Mouse (Mus musculus) left cerebral cortex, postnatal 25 days (tissue): ENCODE measurements at regions not wholly inside any gene's neighbourhood (a gene's known extent, or its start where the extent isn't known, plus 50 kb on each side); places are given as distances from the start of the nearest gene placed in this dataset.

Source experiments
- DNase-seq, 2 experiments: peaks; one replicate each; pipeline ENCODE4 v3.0.0; 2022; ENCODE audit warnings: low spot score in 2 of 2, mixed read lengths in 1 of 2
- intact Hi-C: fragments of 180-260 bp; cut with DNase I; formaldehyde crosslinking; loops from one replicate; pipeline ENCODE4 v1.15.1; 2025

- DNase-seq, result no peak
Observed at GRCm38 (mm10) chr7:69513966-69514365, 764.9 kb upstream of the Arrdc4 start.

DNA sequence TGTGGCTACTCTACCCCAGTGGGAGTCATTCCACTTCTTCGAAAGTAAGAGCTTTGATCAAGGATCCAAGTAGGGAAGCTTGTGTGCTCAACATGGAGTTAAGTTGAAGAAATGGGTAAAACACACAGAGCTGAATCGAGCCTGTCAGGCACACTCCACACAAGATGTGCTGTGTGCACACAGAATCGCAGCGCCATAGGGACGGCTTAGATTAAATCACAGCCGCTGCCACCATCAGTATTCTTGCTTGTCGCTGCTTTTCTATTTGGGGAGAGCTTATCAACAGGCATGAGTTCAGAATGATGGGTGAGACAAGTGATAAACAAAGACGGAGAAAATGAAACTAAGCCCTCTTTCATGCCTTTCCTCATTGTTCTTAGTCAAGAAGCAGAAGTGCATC lies 761.3 kb upstream of the Arrdc4 start:
- intact Hi-C loops, result no loop called here
- peak in 1 of 2 experiments; percentile 13 for DNase-seq

More at GRCm38 (mm10) chr7:69513966-69514365, 764.9 kb upstream of the Arrdc4 start:
- intact Hi-C loops, result no loop called here

- peak; percentile 19 to 36 for DNase-seq
- intact Hi-C loops, result loop anchor here (5.0 kb wide), 2 partner anchors 869 to 1919 kb away; no protein-coding TSS in a partner anchor
Observed at GRCm38 (mm10) chr7:69493062-69493930, 744.3 kb upstream of the Arrdc4 start.

GRCm38 (mm10) chr7:69490566-69491466 lies 741.8 kb upstream of the Arrdc4 start:
- intact Hi-C loops, result loop anchor here (1.0 to 5.0 kb wide), 4 partner anchors 514 to 1921 kb away; no protein-coding TSS in a partner anchor

DNA sequence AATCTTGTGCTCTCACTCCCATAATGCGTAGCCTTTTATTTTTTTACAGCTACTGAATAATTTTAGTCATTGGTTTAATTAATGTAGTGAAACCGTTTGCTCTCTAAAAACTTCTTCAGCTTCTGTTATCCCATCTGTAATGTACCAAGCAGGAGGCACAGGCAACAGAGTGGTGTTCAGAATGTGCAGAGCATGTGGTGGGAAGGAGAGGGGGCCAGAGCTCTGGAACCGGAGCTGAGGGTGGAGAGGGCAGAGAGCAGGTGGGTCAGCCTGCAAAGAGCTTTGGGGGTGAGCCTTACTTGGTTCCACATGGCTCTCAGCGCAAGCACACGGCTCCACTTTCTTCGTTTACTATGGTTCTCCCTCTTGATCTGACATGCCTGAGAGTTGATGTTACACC lies 739.6 kb upstream of the Arrdc4 start:
- no peak for DNase-seq
- intact Hi-C loops, result no loop called here

More at GRCm38 (mm10) chr7:69490566-69491466, 741.8 kb upstream of the Arrdc4 start:
- peak; percentile 70 to 80 for DNase-seq

DNA sequence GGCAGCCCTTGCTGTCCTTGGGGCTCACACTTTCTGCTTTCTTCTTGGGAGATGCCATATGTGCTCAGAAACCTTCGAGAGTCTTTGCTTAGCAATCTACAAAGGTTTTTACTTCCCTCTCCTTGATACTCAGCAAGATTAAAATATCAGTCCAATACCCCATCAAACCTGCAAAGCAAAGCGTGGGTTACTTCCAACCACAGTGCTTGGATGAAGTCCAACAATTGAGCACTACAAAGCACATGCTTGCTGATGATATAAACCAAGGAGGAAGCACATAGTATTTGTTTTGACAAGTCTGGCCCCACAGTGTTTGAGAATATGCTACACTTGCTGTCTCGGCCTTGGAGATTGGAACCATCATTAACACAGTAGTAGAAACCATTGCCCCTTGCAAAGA lies 738.1 kb upstream of the Arrdc4 start:
- intact Hi-C loops, result no loop called here
- DNase-seq, result no peak

DNA sequence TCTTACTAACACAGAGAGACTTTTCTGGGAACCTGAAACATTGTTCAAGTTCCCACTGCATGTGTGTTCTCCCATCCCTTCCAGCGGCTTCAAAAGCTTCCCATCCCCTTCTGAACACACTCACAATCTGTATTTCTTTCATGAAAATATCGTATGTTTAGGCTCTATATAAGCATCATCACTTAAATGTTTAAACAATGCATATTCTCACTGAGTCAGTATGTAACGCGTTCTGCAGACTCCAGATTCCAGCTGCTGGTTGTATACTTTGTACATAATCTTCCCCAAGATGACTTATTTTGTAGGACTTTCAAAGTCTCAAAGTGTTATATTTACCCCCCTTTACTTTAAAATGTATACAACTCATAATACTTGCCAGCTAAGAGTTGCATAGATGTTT lies 735.5 kb upstream of the Arrdc4 start:
- DNase-seq, result no peak
- intact Hi-C loops, result no loop called here
